Mouse (Mus musculus) c-Kit-positive CD71-negative TER-119-negative erythroid progenitor cells, embryonic 14.5 days (primary cell): ENCODE results near the gene Islr2.
A peak's percentile ranks its signal among the peaks of the same experiment; 100 is the strongest.
"Not testable (repeated sequence)": the region's sequence is repeated elsewhere in the genome, so short reads cannot be mapped to it uniquely, and the experiment has no call there.

Experiments
- DNase-seq: peaks from one replicate; pipeline ENCODE4 v3.0.0-alpha.2; 2013; ENCODE audit warnings: low read depth

Gene Islr2

DNA sequence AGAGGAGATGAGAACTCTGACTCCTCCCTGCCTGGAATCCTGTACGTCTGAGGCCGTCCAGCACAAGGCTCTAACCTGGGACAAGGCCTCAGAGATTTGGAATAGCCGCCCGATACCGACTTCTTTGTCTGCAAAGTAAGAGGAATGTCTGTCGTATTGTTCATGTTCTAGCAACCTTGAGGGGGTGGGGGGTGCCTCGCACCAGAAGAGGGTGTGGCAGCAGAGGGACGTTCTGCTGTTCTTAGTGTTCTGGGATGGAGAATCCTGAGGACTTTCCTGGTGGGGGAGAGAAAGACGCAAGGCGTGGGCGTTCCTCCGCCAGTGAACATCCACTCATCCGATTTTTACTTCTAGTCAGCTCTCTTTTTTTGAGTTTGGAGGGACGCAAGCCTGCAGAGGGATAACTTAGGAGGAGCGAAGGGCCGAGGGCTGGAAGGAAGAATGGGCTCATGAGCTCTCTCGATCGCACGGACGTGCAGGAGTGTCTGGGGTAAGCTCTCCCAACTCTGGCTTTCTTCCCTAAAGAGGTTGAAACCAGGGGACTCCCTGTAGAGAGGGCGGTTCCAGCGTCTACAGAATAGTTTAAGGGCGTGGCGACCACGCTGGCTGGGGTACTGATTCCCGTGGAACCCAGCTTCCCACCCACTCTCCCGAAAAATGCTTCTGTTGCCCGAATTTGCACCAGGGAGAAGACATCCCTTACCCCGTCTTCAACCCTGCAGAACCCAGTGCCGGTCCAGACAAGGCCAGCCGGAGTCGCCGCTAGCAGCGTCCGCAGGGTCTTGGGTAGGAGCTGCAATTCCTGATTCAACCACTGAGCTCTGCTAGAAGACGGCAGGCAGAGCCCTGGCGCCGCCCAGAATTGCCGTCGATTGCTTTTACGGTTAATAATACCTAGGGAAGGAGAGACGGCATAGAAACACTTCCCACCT lies at the start of gene Islr2, which contains the start of gene Islr:
Gene Islr2 (minus strand): TSS at position 804 of the 932 bp plus-strand sequence.
Gene Islr (minus strand): TSS at position 791 of the 932 bp plus-strand sequence.
- DNase-seq = peak; percentile 56

DNA sequence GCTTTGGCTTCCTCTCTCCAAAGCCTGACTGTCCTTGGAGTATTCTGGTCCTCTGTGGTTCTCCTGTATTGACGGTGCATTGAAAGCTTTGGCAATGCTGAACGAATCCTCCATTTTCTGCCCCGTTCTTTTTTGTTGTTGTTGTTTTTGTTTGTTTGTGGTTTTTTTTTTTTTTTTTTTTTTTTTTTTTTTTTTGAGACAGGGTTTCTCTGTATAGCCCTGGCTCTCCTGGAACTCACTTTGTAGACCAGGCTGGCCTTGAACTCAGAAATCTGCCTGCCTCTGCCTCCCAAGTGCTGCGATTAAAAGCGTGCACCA lies 49.6 kb upstream of the Islr2 start:
- DNase-seq = not testable (repeated sequence)

DNA sequence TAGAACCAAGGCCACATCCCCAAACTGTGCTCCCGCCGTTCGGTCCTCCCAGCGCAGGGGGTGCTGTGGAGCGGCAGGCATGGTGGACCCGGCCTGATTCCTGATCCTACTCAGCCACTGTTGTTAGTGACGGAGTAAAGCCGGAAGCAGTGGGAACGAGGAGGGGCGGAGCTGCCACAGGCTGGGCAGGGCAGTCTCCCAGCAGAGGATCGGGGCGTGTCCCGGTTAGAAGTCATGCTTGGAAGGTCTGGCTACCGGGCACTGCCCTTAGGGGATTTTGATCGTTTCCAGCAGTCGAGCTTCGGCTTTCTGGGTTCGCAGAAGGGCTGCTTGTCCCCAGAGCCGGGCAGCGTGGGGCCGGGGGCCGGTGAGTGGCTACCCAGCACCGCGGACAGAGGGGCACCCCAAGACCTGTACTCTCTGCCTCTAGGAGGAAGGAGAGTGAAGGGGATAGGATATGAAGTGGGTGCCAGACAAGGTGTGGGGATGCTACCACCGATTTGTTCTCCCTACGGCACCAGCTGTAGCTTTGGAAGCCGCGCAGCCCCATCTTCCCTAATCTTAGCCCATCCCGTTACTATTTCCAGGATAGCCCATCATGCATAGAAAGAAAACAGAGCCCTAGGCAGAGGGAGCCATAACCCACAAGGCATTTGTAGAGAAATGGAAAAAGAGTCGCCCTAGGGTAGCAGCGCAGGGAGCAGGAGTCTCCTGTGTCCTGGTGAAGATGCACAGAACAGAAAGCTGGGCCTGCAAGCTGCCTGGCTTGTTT lies 49.1 kb upstream of the Islr2 start, which contains the start of gene Stoml1:
Gene Stoml1 (plus strand): TSS at position 132 of the 772 bp plus-strand sequence.
- peak; percentile 90 for DNase-seq

DNA sequence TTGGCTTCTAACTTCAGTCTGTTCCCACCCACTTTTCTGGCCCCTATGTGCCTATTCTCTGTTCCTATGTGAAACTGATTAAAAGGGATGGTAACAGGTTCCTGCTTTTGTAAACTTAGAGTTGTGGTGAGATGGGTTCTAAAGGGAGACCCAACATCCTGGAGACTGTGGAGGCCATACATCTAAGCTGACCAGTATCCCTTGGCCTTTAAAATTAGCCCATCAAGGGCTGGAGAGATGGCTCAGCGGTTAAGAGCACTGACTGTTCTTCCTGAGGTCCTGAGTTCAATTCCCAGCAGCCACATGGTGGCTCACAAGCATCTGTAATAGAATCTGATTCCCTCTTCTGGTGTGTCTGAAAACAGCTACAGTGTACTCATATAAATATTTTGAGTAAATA lies 46.6 kb upstream of the Islr2 start:
- not testable (repeated sequence) for DNase-seq

DNA sequence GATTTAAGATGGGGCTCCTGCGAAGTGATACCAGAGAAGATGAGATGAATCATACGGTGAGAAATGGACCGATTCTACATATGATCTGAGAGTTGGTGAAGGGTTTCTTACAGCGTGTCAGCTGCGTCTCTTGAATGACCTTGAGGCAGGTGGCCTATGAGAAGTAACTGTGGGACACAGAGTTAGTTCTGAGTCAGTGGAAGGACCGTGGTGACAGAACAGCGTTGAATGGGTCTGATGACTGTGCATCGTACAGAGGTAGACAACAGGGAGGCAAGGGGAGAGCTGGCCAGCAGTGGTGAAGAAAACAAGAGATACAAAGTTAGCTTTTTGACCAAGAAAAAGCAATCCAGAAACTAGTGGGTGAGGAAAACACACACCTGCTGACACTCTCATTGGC lies 46.2 kb upstream of the Islr2 start:
- no peak for DNase-seq

DNA sequence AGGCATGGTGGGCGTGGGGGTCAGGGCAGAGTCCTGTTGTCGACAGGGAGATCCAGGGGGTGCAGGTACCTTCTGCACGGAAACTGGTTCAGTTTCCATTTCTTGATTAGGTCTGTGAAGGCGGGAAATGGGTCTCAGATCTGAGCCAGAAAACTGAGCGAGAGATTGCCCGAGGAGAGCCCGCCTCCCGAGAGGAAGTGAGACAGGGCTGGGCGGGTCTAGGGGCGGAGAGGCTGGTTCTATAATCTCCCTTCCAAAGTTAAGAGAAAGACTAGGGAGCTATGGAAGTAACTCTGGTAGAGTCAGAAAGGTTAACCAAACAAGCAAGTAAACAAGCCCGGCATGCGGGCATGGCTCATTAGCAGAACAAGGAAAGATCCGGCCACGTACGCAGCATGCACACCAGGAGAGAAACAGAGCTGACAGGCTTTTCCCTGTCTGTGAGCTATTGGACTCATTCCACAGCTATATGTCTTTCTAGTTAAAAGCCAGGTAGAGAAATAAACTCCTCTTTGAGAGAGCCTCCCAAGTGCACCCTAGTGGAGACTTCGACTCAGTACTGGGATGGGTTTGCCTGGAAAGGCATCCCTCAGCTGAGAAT lies 45.6 kb upstream of the Islr2 start, which contains the start of gene Pml:
Gene Pml (minus strand): TSS at position 195 of the 601 bp plus-strand sequence.
- DNase-seq = no peak

DNA sequence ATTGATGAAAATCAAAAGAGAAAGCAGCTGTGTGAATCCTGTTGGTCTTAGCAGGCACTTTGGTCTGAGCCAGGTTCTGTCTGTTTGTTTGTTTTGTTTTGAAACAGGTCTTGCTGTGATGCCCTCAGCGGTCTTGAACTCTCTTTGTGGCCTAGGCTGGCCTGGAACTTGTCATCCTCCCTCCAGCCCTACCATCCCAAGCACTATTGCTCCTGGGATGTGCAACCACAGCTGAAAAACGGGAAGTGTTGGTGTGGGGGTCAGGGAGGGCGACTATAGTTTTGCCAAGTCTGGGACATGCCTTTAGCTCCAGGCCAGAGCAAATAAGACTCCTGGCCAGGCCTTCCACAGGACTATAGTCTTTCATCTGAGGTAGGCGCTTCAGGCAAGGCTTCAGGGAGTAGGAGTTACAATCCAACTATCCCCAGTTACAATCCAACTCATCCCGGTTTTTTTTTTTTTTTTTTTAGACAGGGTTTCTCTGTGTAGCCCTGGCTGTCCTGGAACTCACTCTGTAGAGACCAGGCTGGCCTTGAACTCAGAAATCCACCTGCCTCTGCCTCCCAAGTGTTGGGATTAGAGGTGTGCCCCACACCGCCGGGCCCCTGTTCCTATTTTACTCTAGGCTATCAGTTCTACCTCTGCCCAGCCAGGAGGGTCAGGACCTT lies 44.8 kb upstream of the Islr2 start:
- DNase-seq = no peak

DNA sequence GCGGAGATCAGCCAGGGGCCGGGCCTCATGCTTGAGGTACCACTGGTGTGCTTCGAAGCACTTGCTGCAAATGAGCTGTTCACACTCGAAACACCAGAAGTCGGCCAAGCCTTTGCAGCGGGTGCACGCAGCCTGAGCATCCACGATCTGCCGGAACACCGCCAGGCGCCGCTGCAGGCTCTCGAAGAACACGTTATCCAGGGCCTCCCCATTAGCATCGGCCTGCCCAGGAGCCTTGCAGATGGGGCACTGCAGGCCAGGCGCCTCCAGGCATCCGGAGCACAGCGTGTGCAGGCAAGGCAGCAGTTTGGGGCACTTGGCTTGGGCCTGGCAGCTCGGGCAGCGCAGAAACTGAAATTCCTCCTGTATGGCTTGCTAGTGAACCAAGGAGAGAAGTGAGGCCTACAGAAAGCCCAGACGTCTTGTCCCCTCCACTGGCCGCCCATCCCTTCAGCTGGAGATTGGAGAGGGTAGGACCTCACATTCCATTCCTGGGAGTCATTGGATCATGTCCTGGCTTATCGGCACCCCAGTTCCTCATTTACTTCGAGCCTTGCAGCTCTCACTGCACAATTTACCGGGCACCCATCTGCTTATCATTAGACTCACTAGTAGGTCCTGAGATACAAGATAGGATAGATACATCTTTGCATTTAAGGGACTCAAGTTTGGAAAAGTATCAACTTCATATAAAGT lies 43.1 kb upstream of the Islr2 start:
- DNase-seq = peak; percentile 72

DNA sequence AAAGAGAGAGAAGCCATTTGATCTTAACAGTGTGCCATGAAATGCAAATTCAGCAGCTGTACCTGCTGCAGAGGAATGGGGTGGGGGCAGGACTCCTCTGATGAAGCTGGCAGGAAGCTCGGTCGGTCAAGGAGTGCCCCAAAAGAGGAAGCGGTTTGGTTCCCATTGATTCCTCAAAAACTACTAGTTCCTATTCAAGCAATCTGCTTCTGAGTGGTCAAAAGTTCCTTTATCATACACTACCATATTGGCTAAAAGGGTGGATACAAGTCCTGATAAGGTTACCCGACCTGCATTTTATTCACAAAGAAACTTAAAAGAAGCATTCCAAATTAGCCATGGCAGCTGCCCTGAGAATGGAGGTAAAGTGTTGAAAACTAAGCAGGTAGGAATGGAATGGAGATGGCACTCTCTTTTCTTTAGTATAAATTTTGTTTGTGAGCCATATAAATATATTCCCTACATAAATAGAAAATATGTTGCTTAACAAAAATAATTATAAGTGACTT lies 42.0 kb upstream of the Islr2 start:
- DNase-seq = no peak

DNA sequence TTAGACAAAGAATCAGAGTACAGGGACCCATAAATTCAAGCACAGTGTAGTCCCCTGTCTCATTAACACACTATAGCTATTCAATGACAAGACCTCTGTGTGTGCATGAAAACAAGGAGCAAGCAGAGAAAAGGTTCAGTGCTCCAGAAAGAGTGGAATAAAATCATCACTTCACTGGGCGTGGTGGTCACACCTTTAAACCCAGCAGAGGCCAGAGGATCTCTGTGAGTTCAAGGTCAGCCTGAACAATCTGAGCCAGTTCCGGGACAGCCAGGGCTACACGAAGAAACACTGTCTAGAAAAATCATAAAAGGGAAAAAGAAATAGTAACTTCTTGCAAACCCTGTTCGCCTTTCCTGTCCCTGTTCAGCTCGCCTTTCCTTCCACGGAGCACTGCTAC lies 39.6 kb upstream of the Islr2 start:
- no peak for DNase-seq

DNA sequence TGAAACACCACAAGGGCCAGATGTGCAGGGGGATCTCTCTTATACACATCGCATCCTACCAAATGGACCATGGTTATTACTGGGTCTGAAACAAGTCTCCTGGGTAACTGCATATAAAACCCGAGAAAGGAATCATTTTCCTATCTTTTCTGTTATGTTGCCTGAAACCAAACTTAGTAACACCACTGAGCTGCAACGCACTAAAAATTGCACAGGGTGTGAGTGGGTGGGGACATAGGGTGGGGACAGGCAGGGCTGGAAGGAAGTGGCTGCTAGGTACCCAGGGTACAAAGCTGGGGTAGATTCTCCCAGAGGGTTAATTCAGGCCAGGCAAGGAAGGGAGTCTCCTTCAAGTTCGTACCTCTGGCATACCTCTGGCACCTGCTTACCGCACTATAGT lies 38.6 kb upstream of the Islr2 start:
- no peak for DNase-seq

DNA sequence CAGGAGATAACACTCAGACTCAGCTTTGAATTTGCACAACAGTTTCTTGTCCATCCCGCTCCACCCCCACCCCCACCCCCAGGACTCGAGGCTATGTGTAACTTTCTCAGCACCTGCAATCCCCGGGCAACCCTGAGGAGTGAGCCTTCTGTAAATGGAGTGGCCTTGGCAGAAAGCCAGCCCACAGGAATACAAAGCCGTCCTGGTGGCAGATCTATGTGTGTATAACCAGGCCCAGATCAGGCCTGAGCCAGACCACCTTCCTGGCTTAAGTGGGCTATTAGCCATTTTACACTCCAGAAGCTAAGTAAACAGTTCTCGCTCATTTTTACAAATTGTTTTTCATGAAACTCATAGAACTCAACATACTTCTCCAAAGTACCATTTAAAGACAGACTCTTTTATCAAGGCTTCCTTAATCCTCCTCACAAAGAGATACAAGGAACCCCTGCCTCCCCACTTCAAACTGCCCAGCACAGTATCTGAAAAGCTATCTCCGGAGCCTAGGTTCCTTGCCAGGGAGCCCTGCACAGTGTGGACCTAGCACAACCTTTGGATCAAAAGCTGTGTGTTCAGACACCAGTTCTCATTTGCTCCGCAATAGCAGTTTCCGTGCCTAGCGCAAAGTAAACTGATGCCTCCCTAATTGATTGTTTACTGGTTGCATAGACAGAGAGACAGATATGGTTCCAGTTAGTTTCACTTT lies 37.8 kb upstream of the Islr2 start:
- no peak for DNase-seq

DNA sequence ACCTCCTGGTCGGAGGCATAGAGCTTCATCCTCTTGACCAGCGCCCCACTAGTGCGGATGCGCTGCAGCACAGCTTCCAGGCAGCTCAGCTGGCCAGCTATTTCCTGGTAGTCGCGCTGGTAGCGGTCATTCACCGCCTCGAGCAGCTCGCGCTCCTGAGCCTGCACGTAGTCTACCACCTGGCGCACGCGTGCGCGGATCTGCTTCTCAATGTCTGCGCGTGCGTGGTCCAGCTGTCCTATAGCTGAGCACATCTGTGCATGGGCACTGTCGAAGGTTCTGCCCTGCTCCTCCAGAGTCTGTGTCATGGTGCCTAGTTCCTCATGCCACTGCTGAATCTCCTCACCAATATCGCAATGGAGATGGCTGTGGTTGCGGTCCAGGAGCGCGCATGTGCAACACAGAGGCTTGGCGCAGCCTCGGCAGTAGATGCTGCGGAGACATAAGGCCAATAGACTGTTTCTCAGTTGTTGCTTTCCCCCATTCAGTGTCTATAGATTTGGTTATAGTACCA lies 30.4 kb upstream of the Islr2 start:
- no peak for DNase-seq

DNA sequence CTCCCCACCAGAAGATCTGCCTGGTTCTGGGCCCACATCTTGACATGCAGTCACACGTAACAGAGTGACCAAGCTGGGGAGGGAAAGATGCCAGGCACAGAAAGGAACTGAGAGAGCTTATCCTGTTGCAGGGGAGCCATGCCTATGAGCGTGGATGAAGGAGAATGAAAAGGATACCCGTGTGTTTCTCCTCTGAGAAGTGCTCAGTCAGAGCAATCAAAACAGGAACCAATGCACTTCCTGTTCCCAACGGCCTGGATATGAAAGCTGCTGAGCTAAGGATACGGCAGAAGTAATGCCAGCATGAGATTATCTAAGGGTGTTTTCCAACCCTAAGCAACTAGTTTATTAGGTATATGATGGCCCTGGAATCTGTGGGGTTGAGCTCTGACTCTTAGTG lies 28.3 kb upstream of the Islr2 start:
- DNase-seq = no peak

DNA sequence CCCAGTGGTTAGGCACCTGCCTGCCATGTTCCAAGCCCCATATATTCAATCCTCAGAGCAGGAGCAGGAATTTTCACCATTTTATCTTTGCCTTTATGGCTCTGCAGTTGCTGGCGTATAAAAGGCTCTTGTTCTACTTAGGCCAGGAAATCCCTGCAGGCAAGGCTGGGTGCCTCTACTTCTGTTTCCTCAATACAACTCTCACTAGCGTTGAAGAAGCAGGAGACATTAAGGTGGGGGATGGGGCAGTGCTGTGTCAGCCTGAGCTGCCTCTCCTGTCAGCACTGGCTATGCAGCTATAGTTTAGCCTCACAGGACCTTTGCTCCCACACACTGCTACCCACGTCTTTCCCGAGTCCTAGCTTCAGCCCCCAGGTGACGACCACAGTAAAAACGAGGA lies 27.6 kb upstream of the Islr2 start:
- DNase-seq = no peak

DNA sequence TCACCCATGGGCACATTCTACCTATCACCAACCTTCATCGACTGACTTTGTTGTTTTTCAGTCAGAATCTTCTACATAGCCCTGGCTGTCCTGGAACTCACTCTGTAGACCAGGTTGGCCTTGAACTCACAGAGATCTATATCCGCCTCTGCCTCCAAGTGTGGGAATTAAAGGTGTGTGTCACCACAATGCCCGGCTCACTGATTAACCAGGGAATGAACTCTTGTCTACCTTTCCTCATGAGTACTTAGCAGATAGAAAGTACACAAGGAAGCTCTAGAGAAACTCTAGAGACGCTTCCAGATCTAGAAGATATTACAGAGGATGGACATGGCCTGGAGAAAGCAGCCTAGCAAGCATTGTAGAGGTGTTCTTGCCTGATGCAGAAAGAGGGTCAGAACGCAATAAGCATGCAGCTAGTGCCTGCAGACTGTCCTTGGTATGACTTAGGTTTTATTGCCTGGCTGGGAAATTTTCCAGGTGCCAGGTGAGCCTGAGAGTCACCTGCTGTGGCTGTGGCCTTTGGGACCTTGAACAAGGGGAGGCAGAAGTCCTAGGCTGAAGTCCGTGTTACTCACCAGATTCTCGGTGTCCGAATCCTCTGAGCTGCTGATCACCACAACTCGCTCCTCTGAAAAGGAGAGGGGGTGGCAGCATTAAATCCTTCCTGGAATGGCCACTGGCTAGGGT lies 24.8 kb upstream of the Islr2 start:
- DNase-seq = no peak

DNA sequence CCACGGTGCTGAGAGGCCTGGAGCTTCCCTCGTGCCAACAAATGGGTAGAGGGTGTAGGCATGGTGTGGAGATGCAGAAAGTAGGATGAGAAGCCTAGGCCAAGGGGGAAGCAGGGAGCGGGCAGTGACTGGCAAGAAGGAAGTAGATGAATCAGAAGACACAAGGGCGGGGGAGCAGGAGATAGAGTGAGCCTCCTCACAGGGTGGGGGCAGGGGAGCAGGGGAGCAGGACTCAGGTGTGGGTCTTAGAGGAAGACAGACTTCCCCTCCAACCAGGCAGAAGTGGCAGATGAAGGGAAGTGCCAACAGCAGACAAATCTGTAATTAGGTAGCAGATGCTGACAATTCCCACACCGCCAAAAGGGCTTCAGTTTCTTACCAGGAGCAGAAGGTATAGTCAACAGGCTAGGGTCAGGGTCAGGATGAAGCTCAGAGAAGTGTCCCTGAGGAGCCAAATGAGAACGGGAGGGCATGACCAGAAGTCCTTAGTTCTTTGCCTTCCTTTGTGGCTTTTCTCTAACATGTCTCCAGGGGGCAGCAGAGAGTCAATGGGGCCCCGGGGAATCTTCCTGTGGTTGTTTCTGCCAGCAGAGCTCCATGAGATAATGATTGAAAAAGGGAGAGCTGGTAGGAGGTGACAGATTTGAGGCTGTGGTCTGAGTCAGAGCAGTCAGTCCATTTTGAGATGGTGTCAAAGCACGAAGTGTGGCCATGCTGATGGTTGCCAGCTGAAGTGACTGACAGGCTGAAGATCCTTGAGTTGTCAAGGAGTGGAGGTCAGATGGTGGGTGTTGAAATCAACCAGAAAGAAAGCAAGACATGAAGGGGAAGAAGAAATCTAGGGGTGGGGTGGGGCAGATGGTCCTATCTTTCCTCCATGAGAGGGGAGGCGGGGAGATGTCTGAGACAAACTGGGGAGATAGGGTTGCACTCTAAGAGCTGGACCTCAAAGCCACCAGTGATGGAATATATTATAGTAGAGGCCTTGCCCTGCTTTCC lies 22.1 kb upstream of the Islr2 start:
- DNase-seq = peak; percentile 76

DNA sequence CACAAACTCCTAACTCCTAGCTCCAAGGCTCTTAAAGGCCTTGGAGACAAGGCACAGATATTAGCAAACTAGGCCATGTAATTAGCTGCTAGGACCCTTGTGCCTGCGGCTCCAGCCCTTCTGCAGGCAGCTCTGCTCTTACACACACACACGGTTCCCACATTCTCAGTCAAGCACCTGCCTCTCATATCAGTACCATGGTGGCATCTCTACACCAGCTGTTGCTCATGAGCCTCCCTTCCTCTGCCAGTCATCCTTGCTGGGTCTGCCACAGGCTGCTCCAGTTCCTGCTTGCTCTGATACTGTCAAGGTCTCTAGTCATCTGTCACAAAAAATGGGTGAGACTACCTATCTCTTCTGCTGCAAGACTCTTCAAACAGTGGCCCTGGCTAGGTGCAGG lies 20.2 kb upstream of the Islr2 start:
- DNase-seq = no peak
